Mouse (Mus musculus) CH12.LX (cell line): Measurements from ENCODE around the gene Iqcj. TPM values are rescaled to one million over a fixed set of nuclear protein-coding genes. Genes with fewer than 3 reads are reported as not detected.

Experiments used
- DNase-seq: peaks from one replicate; pipeline ENCODE4 v3.0.0-alpha.2; 2013; ENCODE audit errors: extremely low read depth
- H3K27ac ChIP-seq: 2 replicates; pipeline ENCODE4 v1.5.1; 2012; ENCODE audit warnings: low read depth, mild to moderate bottlenecking, control low read depth, moderate library complexity; ENCODE audit not compliant: insufficient read depth
- H3K27me3 ChIP-seq: replicated peaks from 2 replicates; pipeline ENCODE3; 2012; ENCODE audit warnings: inconsistent platforms
- H3K36me3 ChIP-seq, 2 experiments: replicated peaks in 1 of 2; 2 replicates each; pipeline versions ENCODE3 to v1.6.1; 2012; ENCODE audit warnings: inconsistent platforms in 1 of 2, low read length in 1 of 2, mild to moderate bottlenecking in 1 of 2, mixed read lengths in 1 of 2, moderate library complexity in 1 of 2; ENCODE audit not compliant: control insufficient read depth in 1 of 2, insufficient read depth in 1 of 2
- H3K4me1 ChIP-seq, 2 experiments: 2 replicates each; pipeline ENCODE4 v1.6.1; 2012; ENCODE audit warnings: inconsistent platforms in 1 of 2, moderate library complexity in 1 of 2; ENCODE audit not compliant: insufficient read depth in 2 of 2, control insufficient read depth in 1 of 2
- H3K4me2 ChIP-seq: 2 replicates; pipeline ENCODE4 v1.6.1; 2012; ENCODE audit warnings: low read depth, mild to moderate bottlenecking, control low read depth; ENCODE audit not compliant: poor library complexity, insufficient read depth, severe bottlenecking
- H3K4me3 ChIP-seq, 3 experiments: fragments of 150-350 bp in 1 of 3; sonication (generic) in 1 of 3; replicated peaks in 1 of 3; 2 replicates each; pipeline versions ENCODE3 to v1.5.1; 2011 to 2012; ENCODE audit warnings: low read depth in 2 of 3, low read length in 2 of 3, mild to moderate bottlenecking in 2 of 3, moderate library complexity in 2 of 3, control low read depth in 1 of 3, improper control_type of control experiment in 1 of 3, inconsistent platforms in 1 of 3, mixed read lengths in 1 of 3; ENCODE audit not compliant: poor library complexity in 1 of 3
- H3K79me2 ChIP-seq: replicated peaks from 2 replicates; pipeline ENCODE4 v1.6.1; 2012; ENCODE audit warnings: mild to moderate bottlenecking, moderate library complexity; ENCODE audit not compliant: control insufficient read depth, poor library complexity, insufficient read depth, severe bottlenecking; ENCODE audit errors: extremely low read depth
- H3K9ac ChIP-seq: 2 replicates; pipeline ENCODE4 v1.6.1; 2012; ENCODE audit warnings: low read depth, mild to moderate bottlenecking, control low read depth, moderate library complexity; ENCODE audit not compliant: insufficient read depth
- H3K9me3 ChIP-seq: replicated peaks from 2 replicates; pipeline ENCODE3; 2012; ENCODE audit warnings: low read length, inconsistent platforms, mixed read lengths
- BHLHE40 ChIP-seq: IDR thresholded peaks from 2 replicates; pipeline ENCODE4 v1.6.1; 2011; ENCODE audit warnings: mild to moderate bottlenecking, low read depth, low read length, improper control_type of control experiment
- CHD1 ChIP-seq: IDR thresholded peaks from 2 replicates; pipeline ENCODE4 v1.6.1; 2012; ENCODE audit warnings: low read depth, low read length, improper control_type of control experiment, inconsistent platforms
- CHD2 ChIP-seq: IDR thresholded peaks from 2 replicates; pipeline ENCODE4 v1.6.1; 2011; ENCODE audit warnings: low read length, improper control_type of control experiment
- E2F4 ChIP-seq: IDR thresholded peaks from 2 replicates; pipeline ENCODE4 v1.6.1; 2011; ENCODE audit warnings: low read depth, low read length, improper control_type of control experiment; ENCODE audit not compliant: insufficient replicate concordance
- ELF1 ChIP-seq: IDR thresholded peaks from 2 replicates; pipeline ENCODE4 v1.6.1; 2014; ENCODE audit warnings: low read depth, mild to moderate bottlenecking, inconsistent platforms, low read length, improper control_type of control experiment
- ETS1 ChIP-seq: conservative IDR thresholded peaks from 2 replicates; pipeline ENCODE4 v1.6.1; 2012; ENCODE audit warnings: low read depth, mild to moderate bottlenecking, inconsistent platforms, low read length, improper control_type of control experiment, moderate library complexity
- HCFC1 ChIP-seq: IDR thresholded peaks from 2 replicates; pipeline ENCODE4 v1.6.1; 2012; ENCODE audit warnings: low read depth, mild to moderate bottlenecking, inconsistent platforms, low read length, improper control_type of control experiment
- IRF4 ChIP-seq: IDR thresholded peaks from 2 replicates; pipeline ENCODE4 v1.6.1; 2014; ENCODE audit warnings: low read depth, mild to moderate bottlenecking, inconsistent platforms, low read length, improper control_type of control experiment
- MAFK ChIP-seq: IDR thresholded peaks from 2 replicates; pipeline ENCODE4 v1.6.1; 2011; ENCODE audit warnings: low read length, improper control_type of control experiment; ENCODE audit not compliant: insufficient replicate concordance
- MAX ChIP-seq: IDR thresholded peaks from 2 replicates; pipeline ENCODE4 v1.6.1; 2011; ENCODE audit warnings: low read length, improper control_type of control experiment
- MAZ ChIP-seq: IDR thresholded peaks from 2 replicates; pipeline ENCODE4 v1.6.1; 2012; ENCODE audit warnings: low read depth, mild to moderate bottlenecking, inconsistent platforms, low read length, improper control_type of control experiment, moderate library complexity
- MYC ChIP-seq: IDR thresholded peaks from 2 replicates; pipeline ENCODE4 v1.6.1; 2011; ENCODE audit warnings: low read depth, mild to moderate bottlenecking, improper control_type of control experiment, low read length
- NELFE ChIP-seq: IDR thresholded peaks from 2 replicates; pipeline ENCODE4 v1.6.1; 2011; ENCODE audit warnings: low read depth, low read length, improper control_type of control experiment
- NRF1 ChIP-seq: IDR thresholded peaks from 2 replicates; pipeline ENCODE4 v1.6.1; 2014; ENCODE audit warnings: low read depth, mild to moderate bottlenecking, inconsistent platforms, low read length, improper control_type of control experiment, moderate library complexity
- POLR2A ChIP-seq: IDR thresholded peaks from 2 replicates; pipeline ENCODE4 v1.6.1; 2011; ENCODE audit warnings: low read depth, mild to moderate bottlenecking, improper control_type of control experiment, low read length
- POLR2AphosphoS2 ChIP-seq: IDR thresholded peaks from 2 replicates; pipeline ENCODE4 v1.6.1; 2011; ENCODE audit warnings: low read depth, low read length, improper control_type of control experiment
- RAD21 ChIP-seq: IDR thresholded peaks from 2 replicates; pipeline ENCODE4 v1.6.1; 2011; ENCODE audit warnings: low read depth, mild to moderate bottlenecking, low read length, improper control_type of control experiment, moderate library complexity
- RCOR1 ChIP-seq: conservative IDR thresholded peaks from 2 replicates; pipeline ENCODE4 v1.6.1; 2012; ENCODE audit warnings: low read depth, mild to moderate bottlenecking, inconsistent platforms, low read length, improper control_type of control experiment
- SIN3A ChIP-seq: IDR thresholded peaks from 2 replicates; pipeline ENCODE4 v1.6.1; 2012; ENCODE audit warnings: low read length, improper control_type of control experiment, inconsistent platforms
- SMC3 ChIP-seq: IDR thresholded peaks from 2 replicates; pipeline ENCODE4 v1.6.1; 2011; ENCODE audit warnings: low read depth, low read length, improper control_type of control experiment
- TBP ChIP-seq: conservative IDR thresholded peaks from 2 replicates; pipeline ENCODE4 v1.6.1; 2011; ENCODE audit warnings: low read depth, low read length, improper control_type of control experiment
- TCF12 ChIP-seq: IDR thresholded peaks from 2 replicates; pipeline ENCODE4 v1.6.1; 2014; ENCODE audit warnings: low read depth, mild to moderate bottlenecking, inconsistent platforms, low read length, improper control_type of control experiment
- USF1 ChIP-seq: IDR thresholded peaks from 2 replicates; pipeline ENCODE4 v1.6.1; 2014; ENCODE audit warnings: low read depth, mild to moderate bottlenecking, inconsistent platforms, low read length, improper control_type of control experiment
- USF2 ChIP-seq: conservative IDR thresholded peaks from 2 replicates; pipeline ENCODE4 v1.6.1; 2011; ENCODE audit warnings: low read depth, low read length, improper control_type of control experiment
- ZC3H11A ChIP-seq: IDR thresholded peaks from 2 replicates; pipeline ENCODE4 v1.6.1; 2012; ENCODE audit warnings: low read depth, mild to moderate bottlenecking, inconsistent platforms, low read length, improper control_type of control experiment
- ZKSCAN1 ChIP-seq: IDR thresholded peaks from 2 replicates; pipeline ENCODE4 v1.6.1; 2012; ENCODE audit warnings: low read depth, inconsistent platforms, low read length, improper control_type of control experiment, borderline replicate concordance
- ZMIZ1 ChIP-seq: IDR thresholded peaks from 2 replicates; pipeline ENCODE4 v1.6.1; 2012; ENCODE audit warnings: low read depth, mild to moderate bottlenecking, inconsistent platforms, low read length, improper control_type of control experiment
- ZNF384 ChIP-seq: IDR thresholded peaks from 2 replicates; pipeline ENCODE4 v1.6.1; 2012; ENCODE audit warnings: low read depth, low read length, improper control_type of control experiment, inconsistent platforms
- dilution Hi-C: fragments of 300-500 bp; cut with MboI; formaldehyde crosslinking; loops from 2 replicates; pipeline ENCODE4 v1.14.3; 2020; ENCODE audit warnings: low sequenced_read_pairs; ENCODE audit not compliant: extremely low pct_unique_long_range_greater_than_20kb, extremely low pct_ligation_motif_present
- in situ Hi-C: fragments of 300-500 bp; cut with MboI; formaldehyde crosslinking; loops from 3 replicates; pipeline ENCODE4 v1.14.3; 2019; ENCODE audit warnings: low sequenced_read_pairs, low pct_ligation_motif_present, low pct_unique_long_range_greater_than_20kb, mixed read lengths
- polyA plus RNA-seq: library from polyadenylated mRNA; unstranded; fragments of >175 nt; gene quantifications from 2 replicates; pipeline ENCODE4 v1.2.1, GENCODE M21; 2012; ENCODE audit warnings: low read depth; ENCODE audit not compliant: insufficient read length
- total RNA-seq, 2 experiments: library from RNA; depleted of rRNA; stranded (reverse); fragments of 300-350 nt in 1 of 2; fragments of >200 nt in 1 of 2; gene quantifications; 2 replicates each; pipeline ENCODE4 v1.2.3; 2012 to 2014

Iqcj gene
- total and polyA plus RNA-seq, 3 experiments: 0.47 TPM; not detected in 2

GRCm38 (mm10) chr3:68077406-68077805, 185.4 kb downstream of the Iqcj start:
- no peaks in the 10 kb centered on the region for H3K4me1 ChIP-seq
- dilution Hi-C loops: no loop called here
- no peak overlapping the region for H3K4me3 ChIP-seq
- H3K9me3 ChIP-seq: no peaks in the 10 kb centered on the region
- no peaks in the 10 kb centered on the region for H3K27me3 ChIP-seq
- no peak overlapping the region for H3K9ac ChIP-seq
- no peaks in the 10 kb centered on the region for H3K36me3 ChIP-seq
- in situ Hi-C loops: no loop called here
- no peak overlapping the region for H3K27ac ChIP-seq
- no peak for DNase-seq
- H3K79me2 ChIP-seq: no peaks in the 10 kb centered on the region
- no peak for TF ChIP-seq ZNF384
- no peak for TF ChIP-seq MAFK
- TF ChIP-seq BHLHE40: no peak
- no peak for TF ChIP-seq RCOR1
- TF ChIP-seq CHD1: no peak
- TF ChIP-seq ETS1: no peak
- no peak for TF ChIP-seq SMC3
- no peak for TF ChIP-seq ZC3H11A
- TF ChIP-seq POLR2A: no peak
- TF ChIP-seq TCF12: no peak
- no peak for TF ChIP-seq USF2
- TF ChIP-seq IRF4: no peak
- no peak for TF ChIP-seq NRF1
- no peak for TF ChIP-seq MAZ
- TF ChIP-seq MYC: no peak
- TF ChIP-seq NELFE: no peak
- H3K4me2 ChIP-seq: no peak overlapping the region

GRCm38 (mm10) chr3:68085024-68085423, 193.0 kb downstream of the Iqcj start:
- Histone ChIP-seq H3K9ac (no peak overlapping the region), H3K4me2 (no peak overlapping the region), H3K79me2 (no peaks in the 10 kb centered on the region), H3K27ac (no peak overlapping the region), H3K4me3 (no peak overlapping the region), H3K36me3 (no peaks in the 10 kb centered on the region), H3K27me3 (no peaks in the 10 kb centered on the region), H3K4me1 (peaks cover 0 to 3% of the 10 kb centered on the region in 2 experiments; a peak in 1 of 4 replicates)
- in situ Hi-C loops: no loop called here
- no peak for DNase-seq
- no peak for TF ChIP-seq MAX
- TF ChIP-seq ZC3H11A: no peak
- no peak for TF ChIP-seq USF1
- no peak for TF ChIP-seq HCFC1
- no peak for TF ChIP-seq CHD1
- no peak for TF ChIP-seq ZKSCAN1
- no peak for TF ChIP-seq ELF1
- TF ChIP-seq E2F4: no peak
- TF ChIP-seq ZMIZ1: no peak
- TF ChIP-seq TCF12: no peak
- TF ChIP-seq POLR2AphosphoS2: no peak
- no peak for TF ChIP-seq NELFE
- no peak for TF ChIP-seq TBP
- no peak for TF ChIP-seq RAD21
- no peak for TF ChIP-seq SIN3A
- no peak for TF ChIP-seq IRF4
- no peak for TF ChIP-seq CHD2
- no peak for TF ChIP-seq MYC
- no peak for TF ChIP-seq NRF1
- TF ChIP-seq ETS1: no peak
- TF ChIP-seq, all 38 proteins: peak for 0
- H3K9me3 ChIP-seq: no peaks in the 10 kb centered on the region
- dilution Hi-C loops: no loop called here
